8 mouse cellular contexts compared by ENCODE assay signal in genomic region chr4:155095238-155095900, GRCm38 (mm10). TPM values are rescaled to one million over a fixed set of nuclear protein-coding genes. Genes with fewer than 3 reads are reported as not detected.
A peak's percentile ranks its signal among the peaks of the same experiment; 100 is the strongest.
DNase-seq lines count a peak whose midpoint lies in the region; ATAC-seq lines count a peak whose summit lies in the region.

No protein-coding gene starts in this region.

- H3K4me3 ChIP-seq in forebrain, embryonic 15.5 days = no peak overlapping the region
- H3K4me3 ChIP-seq in liver, embryonic 16.5 days (ENCODE audit: low read depth, low read length) = no peak overlapping the region
- no peak overlapping the region for H3K4me3 ChIP-seq in neural tube, embryonic 13.5 days

- peak; percentile 90 for ATAC-seq in forebrain, embryonic 15.5 days (replicated peaks)
- ATAC-seq in liver, embryonic 16.5 days (ENCODE audit: low read depth) = peak; percentile 56
- ATAC-seq in neural tube, embryonic 13.5 days (ENCODE audit: low read depth) = peak; percentile 85

- H3K9me3 ChIP-seq in forebrain, embryonic 15.5 days = no peaks in the 10 kb centered on the region
- no peaks in the 10 kb centered on the region for H3K9me3 ChIP-seq in liver, embryonic 16.5 days (replicated peaks; ENCODE audit: control insufficient read depth, low read length)
- H3K9me3 ChIP-seq in neural tube, embryonic 13.5 days = no peaks in the 10 kb centered on the region

- intact Hi-C loops in heart, postnatal 14 days (cut with DNase I) = loop anchor here (1.0 to 5.0 kb wide), 3 partner anchors 37 to 213 kb away; partner anchors contain the start of gene Faap20

- peak; percentile 90 for DNase-seq in ES-CJ7 (ENCODE audit: low read depth, low spot score)
- peak; percentile 90 for DNase-seq in cerebellum, adult 11 months
- DNase-seq in heart, postnatal 14 days = peak; percentile 85 to 91
- peak; percentile 64 for DNase-seq in large intestine, adult 2 months (ENCODE audit: low read depth, low spot score)
- peak; percentile 83 for DNase-seq in telencephalon, adult 2 months (ENCODE audit: low read depth, low spot score)

- H3K36me3 ChIP-seq in forebrain, embryonic 15.5 days = 0 out of 2 replicates have a peak, but pooled peaks cover 2% of the 10 kb centered on the region
- no peaks in the 10 kb centered on the region for H3K36me3 ChIP-seq in liver, embryonic 16.5 days (ENCODE audit: control insufficient read depth, insufficient read depth)
- H3K36me3 ChIP-seq in neural tube, embryonic 13.5 days = no peaks in the 10 kb centered on the region

- no peaks in the 10 kb centered on the region for H3K27me3 ChIP-seq in forebrain, embryonic 15.5 days
- no peaks in the 10 kb centered on the region for H3K27me3 ChIP-seq in liver, embryonic 16.5 days (ENCODE audit: control insufficient read depth, insufficient read depth, low read depth, low read length)
- H3K27me3 ChIP-seq in neural tube, embryonic 13.5 days = no peaks in the 10 kb centered on the region

- no peak overlapping the region for H3K4me2 ChIP-seq in forebrain, embryonic 15.5 days (replicated peaks)
- no peak overlapping the region for H3K4me2 ChIP-seq in liver, embryonic 16.5 days (ENCODE audit: low read depth, low read length)
- no peak overlapping the region for H3K4me2 ChIP-seq in neural tube, embryonic 13.5 days

- H3K9ac ChIP-seq in forebrain, embryonic 15.5 days (replicated peaks) = no peak overlapping the region
- no peak overlapping the region for H3K9ac ChIP-seq in liver, embryonic 16.5 days (ENCODE audit: low read depth, low read length)
- H3K9ac ChIP-seq in neural tube, embryonic 13.5 days = no peak overlapping the region; the same call in 1 of the 2 replicates

- H3K27ac ChIP-seq in forebrain, embryonic 15.5 days (replicated peaks) = 0 out of 2 replicates have a peak overlapping the region, but pooled peaks have one; percentile 41
- no peak overlapping the region for H3K27ac ChIP-seq in liver, embryonic 16.5 days (ENCODE audit: low read length)
- no peak overlapping the region for H3K27ac ChIP-seq in neural tube, embryonic 13.5 days (replicated peaks)

- peaks cover 4% of the 10 kb centered on the region for H3K4me1 ChIP-seq in forebrain, embryonic 15.5 days
- no peaks in the 10 kb centered on the region for H3K4me1 ChIP-seq in liver, embryonic 16.5 days (ENCODE audit: control insufficient read depth, low read depth, low read length)
- H3K4me1 ChIP-seq in neural tube, embryonic 13.5 days (replicated peaks) = peaks cover 4% of the 10 kb centered on the region

- 32% methylated on average over 8 of the region's 8 CpGs for WGBS in forebrain, embryonic 15.5 days
- 44% methylated on average over 8 of the region's 8 CpGs for WGBS in large intestine, adult 2 months
- 41% methylated on average over 8 of the region's 8 CpGs for WGBS in liver, embryonic 16.5 days (ENCODE audit: insufficient replicate concordance)
- 29% methylated on average over 8 of the region's 8 CpGs for WGBS in neural tube, embryonic 13.5 days

RNA-seq across cellular contexts. Expression of gene Morn1, which starts 9.0 kb away (rescaled TPM):
- polyA plus RNA-seq in forebrain, embryonic 15.5 days (2015; fragmentation: Nextera tagmentation; extraction: Ambion mirVana) = 8.8 and 8.9 TPM in 2 replicates
- total RNA-seq in heart, postnatal 14 days (2021) = 1 to 10 TPM; 1.4 to 3.8 TPM
- 1.3 and 2.2 TPM in 2 replicates for polyA plus RNA-seq in large intestine, adult 2 months (2012; rRNA removed)
- 1.0 and 1.1 TPM in 2 replicates for polyA plus RNA-seq in liver, embryonic 16.5 days (2015; fragmentation: Nextera tagmentation; extraction: Ambion mirVana)
- polyA plus RNA-seq in neural tube, embryonic 13.5 days (2015; fragmentation: Nextera tagmentation; extraction: Ambion mirVana) = 5.6 and 5.7 TPM in 2 replicates

RNA-seq across cellular contexts. Expression of gene Rer1, which starts 9.2 kb away (rescaled TPM):
- 127 TPM in 2 replicates for polyA plus RNA-seq in forebrain, embryonic 15.5 days (2015; fragmentation: Nextera tagmentation; extraction: Ambion mirVana)
- total RNA-seq in heart, postnatal 14 days (2021) = 10 to 100 TPM; 66.6 to 67.8 TPM
- 116 and 137 TPM in 2 replicates for polyA plus RNA-seq in large intestine, adult 2 months (2012; rRNA removed)
- 75.1 and 79.9 TPM in 2 replicates for polyA plus RNA-seq in liver, embryonic 16.5 days (2015; fragmentation: Nextera tagmentation; extraction: Ambion mirVana)
- 136 and 141 TPM in 2 replicates for polyA plus RNA-seq in neural tube, embryonic 13.5 days (2015; fragmentation: Nextera tagmentation; extraction: Ambion mirVana)

RNA-seq across cellular contexts. Expression of gene Pex10, which starts 28.6 kb away (rescaled TPM):
- 22.0 and 23.5 TPM in 2 replicates for polyA plus RNA-seq in forebrain, embryonic 15.5 days (2015; fragmentation: Nextera tagmentation; extraction: Ambion mirVana)
- total RNA-seq in heart, postnatal 14 days (2021) = 10 to 100 TPM; 18.3 to 19.6 TPM
- polyA plus RNA-seq in large intestine, adult 2 months (2012; rRNA removed) = 11.4 and 14.2 TPM in 2 replicates
- 8.3 and 8.9 TPM in 2 replicates for polyA plus RNA-seq in liver, embryonic 16.5 days (2015; fragmentation: Nextera tagmentation; extraction: Ambion mirVana)
- 15.9 and 17.8 TPM in 2 replicates for polyA plus RNA-seq in neural tube, embryonic 13.5 days (2015; fragmentation: Nextera tagmentation; extraction: Ambion mirVana)

RNA-seq across cellular contexts. Expression of gene Plch2, which starts 38.8 kb away (rescaled TPM):
- polyA plus RNA-seq in forebrain, embryonic 15.5 days (2015; fragmentation: Nextera tagmentation; extraction: Ambion mirVana) = 10.0 and 12.7 TPM in 2 replicates
- under 1 TPM in 1 of 2 experiments, not detected in 1; 0.17 TPM for total RNA-seq in heart, postnatal 14 days (2021)
- polyA plus RNA-seq in large intestine, adult 2 months (2012; rRNA removed) = 28.5 and 45.9 TPM in 2 replicates
- polyA plus RNA-seq in liver, embryonic 16.5 days (2015; fragmentation: Nextera tagmentation; extraction: Ambion mirVana) = 0.08 TPM in 1 of 2 replicates, not detected in the other
- 6.1 and 6.2 TPM in 2 replicates for polyA plus RNA-seq in neural tube, embryonic 13.5 days (2015; fragmentation: Nextera tagmentation; extraction: Ambion mirVana)
